Mouse (Mus musculus) spleen, adult 2 months (tissue): ENCODE results near the gene Ficd. TPM values are rescaled to one million over a fixed set of nuclear protein-coding genes. Genes with fewer than 3 reads are reported as not detected.

ENCODE experiments used
- DNase-seq, 2 experiments: peaks; one replicate each; pipeline versions ENCODE4 v3.0.0 to v3.0.0-alpha.2; 2012 to 2021; ENCODE audit warnings: low spot score in 2 of 2, low read depth in 1 of 2
- H3K27ac ChIP-seq: fragments of 200-500 bp; 2 replicates; pipeline ENCODE4 v1.5.1; 2012; ENCODE audit warnings: low read length, inconsistent platforms; ENCODE audit not compliant: insufficient read depth
- H3K27me3 ChIP-seq: fragments of 200-500 bp; 2 replicates; pipeline ENCODE4 v1.6.1; 2012; ENCODE audit warnings: mild to moderate bottlenecking, moderate library complexity, low read length, inconsistent platforms; ENCODE audit not compliant: control insufficient read depth, insufficient read depth
- H3K36me3 ChIP-seq: fragments of 200-500 bp; 2 replicates; pipeline ENCODE4 v1.6.1; 2012; ENCODE audit warnings: mild to moderate bottlenecking, low read length, inconsistent platforms; ENCODE audit not compliant: control insufficient read depth, insufficient read depth
- H3K4me1 ChIP-seq: fragments of 200-500 bp; 2 replicates; pipeline ENCODE4 v1.6.1; 2011; ENCODE audit warnings: inconsistent platforms; ENCODE audit not compliant: control insufficient read depth, insufficient read depth, insufficient read length
- H3K4me3 ChIP-seq: fragments of 200-500 bp; 2 replicates; pipeline ENCODE4 v1.5.1; 2011; ENCODE audit warnings: mild to moderate bottlenecking, inconsistent platforms; ENCODE audit not compliant: insufficient read depth, insufficient read length; ENCODE audit errors: extremely low read depth
- CTCF ChIP-seq: fragments of 200-500 bp; IDR thresholded peaks from 2 replicates; pipeline ENCODE4 v1.5.1; 2011; ENCODE audit warnings: mild to moderate bottlenecking, inconsistent platforms; ENCODE audit not compliant: insufficient read depth, insufficient read length, insufficient replicate concordance; ENCODE audit errors: extremely low read depth
- POLR2A ChIP-seq: fragments of 200-500 bp; IDR thresholded peaks from 2 replicates; pipeline ENCODE4 v1.6.1; 2011; ENCODE audit warnings: low read depth, low read length, inconsistent platforms
- WGBS: fragments of 180-500 bp; shearing (Covaris S2); methylation state at CpG from one replicate; pipeline ENCODE4 v1.1.7; 2018; 5-methylcytosine and 5-hydroxymethylcytosine counted together
- polyA plus RNA-seq: library from polyadenylated mRNA; depleted of rRNA; stranded (reverse); fragments of >200 nt; gene quantifications from 2 replicates; pipeline ENCODE4 v1.2.3, GENCODE M21; 2012

The Ficd gene
- polyA plus RNA-seq, 1 experiment, result 5.0 TPM

- Histone ChIP-seq H3K36me3 (peaks cover 22% of the 10 kb centered on the region), H3K4me3 (peak overlapping the region; percentile 85; the same call in 1 of the 2 replicates), H3K27me3 (no peaks in the 10 kb centered on the region), H3K4me1 (peaks cover 4% of the 10 kb centered on the region; the same call in 1 of the 2 replicates), H3K27ac (no peak overlapping the region; the same call in 1 of the 2 replicates)
- 57% methylated on average over 15 of the region's 15 CpGs for WGBS
- DNase-seq, result no peak
- no peak for TF ChIP-seq POLR2A
- TF ChIP-seq CTCF, result no peak
These were observed 1.0 kb downstream of the Ficd start for GRCm38 (mm10) chr5:113736522-113737164.

GRCm38 (mm10) chr5:113737607-113738237, 2.1 kb downstream of the Ficd start:
- no peak for TF ChIP-seq POLR2A
- TF ChIP-seq CTCF, result no peak
- WGBS, result 92% methylated on average over 11 of the region's 11 CpGs
- peaks cover 25% of the 10 kb centered on the region for H3K36me3 ChIP-seq
- no peak for DNase-seq
- peaks cover 4% of the 10 kb centered on the region; the same call in 1 of the 2 replicates for H3K4me1 ChIP-seq
- H3K27ac ChIP-seq, result no peak overlapping the region
- H3K4me3 ChIP-seq, result no peak overlapping the region
- no peaks in the 10 kb centered on the region for H3K27me3 ChIP-seq

- no peak for DNase-seq
- no peak overlapping the region for H3K4me3 ChIP-seq
- H3K27ac ChIP-seq, result no peak overlapping the region
- TF ChIP-seq CTCF (no peak), POLR2A (no peak)
- H3K36me3 ChIP-seq, result peaks cover 83% of the 10 kb centered on the region
- H3K27me3 ChIP-seq, result no peaks in the 10 kb centered on the region
- H3K4me1 ChIP-seq, result no peaks in the 10 kb centered on the region
- WGBS, result 96% methylated on average over 5 of the region's 5 CpGs
These were observed 12.0 kb downstream of the Ficd start for GRCm38 (mm10) chr5:113747629-113748028.

DNA sequence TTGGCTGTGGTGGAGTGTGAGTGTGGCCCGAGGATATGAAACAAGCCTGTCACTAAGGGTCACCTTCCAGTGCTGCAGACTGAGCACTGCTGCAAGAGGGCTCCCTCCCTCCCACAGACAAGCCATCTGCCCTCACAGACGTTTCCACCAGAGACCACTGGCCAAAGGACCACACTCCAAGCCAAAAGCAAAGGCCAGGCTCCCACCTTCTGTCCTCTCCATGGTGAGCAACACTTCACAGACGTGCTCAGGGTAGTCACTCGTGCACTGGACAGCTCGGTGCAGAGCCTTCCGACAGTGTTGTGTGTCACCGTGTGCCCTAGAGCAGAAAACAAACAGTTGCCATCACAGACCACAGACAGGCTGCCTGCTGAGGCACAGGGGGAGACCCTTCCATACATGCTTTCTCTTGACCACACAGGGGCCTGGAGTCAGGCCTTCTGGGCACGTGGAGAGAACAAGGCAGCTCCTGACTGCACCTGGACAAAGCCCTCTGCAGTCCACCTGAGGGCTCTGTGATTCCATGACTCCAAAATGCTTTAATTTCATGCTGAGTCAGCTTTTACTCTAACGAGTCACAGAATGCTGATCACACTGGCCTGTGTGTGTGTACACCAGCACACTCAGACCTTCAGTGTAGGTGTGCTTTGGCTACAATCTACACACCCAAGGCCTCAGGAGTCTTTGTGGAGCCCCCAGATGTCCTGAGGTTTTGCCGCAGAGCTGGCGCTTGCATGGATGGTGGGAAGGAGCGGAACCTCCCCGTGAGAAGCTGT, 13.1 kb downstream of the Ficd start:
- peaks cover 83% of the 10 kb centered on the region for H3K36me3 ChIP-seq
- no peaks in the 10 kb centered on the region for H3K27me3 ChIP-seq
- H3K27ac ChIP-seq, result no peak overlapping the region
- H3K4me1 ChIP-seq, result no peaks in the 10 kb centered on the region
- no peak overlapping the region for H3K4me3 ChIP-seq
- DNase-seq, result no peak
- 96% methylated on average over 13 of the region's 13 CpGs for WGBS
- TF ChIP-seq POLR2A (no peak), CTCF (no peak)

GRCm38 (mm10) chr5:113751521-113752157, 16.0 kb downstream of the Ficd start:
- TF ChIP-seq CTCF (no peak), POLR2A (no peak)
- 85% methylated on average over 9 of the region's 9 CpGs for WGBS
- Histone ChIP-seq H3K4me1 (no peaks in the 10 kb centered on the region), H3K27me3 (no peaks in the 10 kb centered on the region), H3K27ac (no peak overlapping the region), H3K36me3 (peaks cover 71% of the 10 kb centered on the region), H3K4me3 (no peak overlapping the region)
- DNase-seq, result no peak

- no peak for DNase-seq
- H3K4me1 ChIP-seq, result no peaks in the 10 kb centered on the region
- peaks cover 65% of the 10 kb centered on the region for H3K36me3 ChIP-seq
- 86% methylated on average over 15 of the region's 15 CpGs for WGBS
- H3K4me3 ChIP-seq, result no peak overlapping the region
- no peak overlapping the region for H3K27ac ChIP-seq
- TF ChIP-seq CTCF (no peak), POLR2A (no peak)
- no peaks in the 10 kb centered on the region for H3K27me3 ChIP-seq
These were observed 19.9 kb downstream of the Ficd start for GRCm38 (mm10) chr5:113755347-113756030.
